Mouse (Mus musculus) neutrophil, adult 83 days (primary cell): Measurements from ENCODE around the gene Bst1. TPM values are rescaled to one million over a fixed set of nuclear protein-coding genes. Genes with fewer than 3 reads are reported as not detected.

ENCODE experiments used
- total RNA-seq, 2 experiments: library from RNA; stranded (reverse); gene quantifications; one replicate each; pipeline ENCODE4 v1.2.4; 2023

The Bst1 gene
- 10 to 100 TPM; 73.0 to 91.0 TPM for total RNA-seq

DNA sequence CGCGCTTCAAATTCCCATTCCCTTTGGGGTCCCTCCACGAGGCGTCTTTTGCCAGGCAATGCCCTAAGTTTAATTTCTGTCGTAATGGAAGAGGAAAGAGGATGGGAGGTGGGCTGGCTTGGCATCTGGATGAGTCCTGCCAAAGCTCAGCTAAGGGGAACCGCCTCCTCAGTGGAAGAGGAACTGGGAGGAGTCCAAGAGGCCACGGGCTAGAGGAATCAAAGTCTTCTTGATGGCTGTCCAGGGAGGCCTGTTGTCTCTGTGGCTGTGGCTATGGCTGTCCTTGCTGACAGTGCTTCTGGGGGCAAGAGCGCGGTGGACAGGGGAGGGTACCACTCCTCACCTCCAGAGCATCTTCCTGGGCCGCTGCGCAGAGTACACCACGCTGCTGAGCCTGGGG, at the start of gene Bst1:
TSS of gene Bst1 (plus strand) at position 191 of the 400 bp plus-strand sequence.

GRCm38 (mm10) chr5:43821538-43821937, 2.9 kb downstream of the Bst1 start, which contains the start of gene Fbxl5:
Gene Fbxl5, minus strand, starts transcription at chr5:43821638.

DNA sequence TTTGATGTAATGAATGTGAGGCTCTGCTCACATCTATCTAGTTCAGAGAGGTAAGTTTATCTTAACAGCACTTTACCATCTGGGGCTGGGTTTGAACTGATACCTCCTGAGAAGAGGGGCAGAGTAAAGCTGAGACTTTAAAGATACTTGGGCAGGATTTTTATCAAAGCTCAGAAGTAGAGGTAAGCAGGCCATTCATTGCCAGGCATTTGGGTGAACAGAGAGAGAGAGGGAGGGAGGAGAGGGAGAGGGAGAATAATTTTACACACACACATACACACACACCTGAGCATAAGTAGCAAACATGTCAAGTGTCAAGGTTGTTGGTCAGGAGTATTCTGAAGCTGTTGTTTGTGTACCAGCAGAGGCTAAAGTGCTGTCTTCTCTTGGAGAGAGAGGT, 49.6 kb downstream of the Bst1 start, which contains the start of gene Cd38:
TSS of gene Cd38 (plus strand) at position 301 of the 400 bp plus-strand sequence.

Other genes starting within 250 kb of the Bst1 start
- under 1 TPM; 0.11 to 0.42 TPM for gene Cc2d2a, start 156.5 kb upstream of the Bst1 start, total RNA-seq
- gene Fbxl5, start 2.8 kb downstream of the Bst1 start, total RNA-seq: 100 to 1,000 TPM; 218 to 276 TPM
- under 1 TPM; 0.68 to 0.95 TPM for gene Cd38, start 49.7 kb downstream of the Bst1 start, total RNA-seq
- 10 to 100 TPM in 1 of 2 experiments, 1 to 10 TPM in 1; 9.5 to 13.2 TPM for gene Gm7879, start 94.3 kb downstream of the Bst1 start, total RNA-seq
- not detected for gene Fgfbp1, start 162.9 kb downstream of the Bst1 start, total RNA-seq